Mouse (Mus musculus) kidney, adult 2 months (tissue): Measurements from ENCODE around the gene Gpr152.

Source experiments
- CTCF ChIP-seq: fragments of 200-500 bp; conservative IDR thresholded peaks from 2 replicates; pipeline ENCODE4 v1.5.1; 2011; ENCODE audit warnings: low read depth, mild to moderate bottlenecking, control low read depth, low read length, moderate library complexity, mixed read lengths; ENCODE audit not compliant: insufficient read depth, insufficient read length
- POLR2A ChIP-seq: fragments of 200-500 bp; IDR thresholded peaks from one replicate; pipeline ENCODE4 v1.6.1; 2011; ENCODE audit warnings: low read depth, low read length, control low read depth

DNA sequence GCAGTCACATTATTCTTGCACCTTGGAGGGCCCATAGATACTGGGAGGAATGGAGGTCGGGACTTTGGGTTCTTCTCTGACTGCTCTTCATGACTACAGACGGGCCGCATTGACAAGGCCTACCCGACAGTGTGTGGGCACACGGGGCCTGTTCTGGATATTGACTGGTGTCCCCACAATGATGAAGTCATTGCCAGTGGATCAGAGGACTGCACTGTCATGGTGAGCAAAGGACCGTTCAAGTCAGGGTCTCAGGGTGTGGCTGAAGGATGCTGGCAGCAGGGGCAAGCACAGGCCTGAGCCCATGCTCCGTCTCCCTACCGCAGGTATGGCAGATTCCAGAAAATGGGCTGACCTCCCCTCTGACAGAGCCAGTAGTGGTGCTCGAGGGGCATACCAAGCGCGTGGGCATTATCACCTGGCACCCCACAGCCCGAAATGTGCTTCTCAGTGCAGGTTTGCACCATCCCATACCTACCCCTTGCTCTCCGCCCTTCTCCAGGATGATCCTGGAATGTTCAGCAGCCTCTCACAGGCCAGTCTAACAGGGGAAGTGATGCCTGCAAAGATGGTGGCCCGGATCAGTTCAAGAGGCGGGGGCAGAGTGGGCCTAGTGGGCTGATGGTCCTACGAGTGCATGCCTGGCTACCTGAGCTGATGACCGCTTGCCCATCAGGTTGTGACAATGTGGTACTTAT is 10.3 kb downstream of the Gpr152 start:
- TF ChIP-seq CTCF (no peak), POLR2A (no peak)
